Mouse (Mus musculus): Measurements from ENCODE around the gene Nfyb. TPM values are rescaled to one million over a fixed set of nuclear protein-coding genes. Genes with fewer than 3 reads are reported as not detected.

The Nfyb gene
- polyA plus RNA-seq, 1 experiment: 114 TPM

DNA sequence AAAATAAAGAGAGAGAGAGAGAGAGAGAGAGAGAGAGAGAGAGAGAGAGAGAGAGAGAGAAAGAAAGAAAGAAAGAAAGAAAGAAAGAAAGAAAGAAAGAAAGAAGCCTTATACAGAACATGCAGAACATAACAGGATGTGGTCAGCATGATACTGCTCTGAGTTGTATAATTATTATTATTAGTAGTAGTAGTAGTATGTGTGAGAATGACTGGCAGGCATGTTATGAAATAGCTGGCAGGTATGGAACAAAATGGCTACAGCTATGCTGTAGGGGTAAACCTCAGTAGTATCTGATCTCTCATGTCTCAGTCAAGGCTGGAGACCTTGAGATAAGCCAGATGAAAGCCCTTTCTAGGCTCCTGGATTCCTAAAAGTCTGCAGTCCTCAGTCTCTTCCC, 25.2 kb upstream of the Nfyb start:
- Histone ChIP-seq H3K27ac (ENCODE audit: insufficient read depth, low read length) (no peak overlapping the region), H3K4me3 (ENCODE audit: low read depth, low read length) (no peak overlapping the region), H3K4me1 (ENCODE audit: control insufficient read depth, insufficient read depth, low read length) (no peaks in the 10 kb centered on the region), H3K9me3 (replicated peaks; ENCODE audit: control insufficient read depth, insufficient read depth, low read length, poor library complexity, severe bottlenecking) (no peaks in the 10 kb centered on the region), H3K27me3 (ENCODE audit: control insufficient read depth, insufficient read depth, low read length, poor library complexity, severe bottlenecking) (no peaks in the 10 kb centered on the region), H3K9ac (ENCODE audit: low read depth, poor library complexity, severe bottlenecking) (no peak overlapping the region), H3K36me3 (ENCODE audit: control insufficient read depth, insufficient read depth, low read length, poor library complexity, severe bottlenecking) (no peaks in the 10 kb centered on the region)
- TF ChIP-seq POLR2A (IDR thresholded peaks at IDR 0.05; ENCODE audit: insufficient read depth, low read length) (no peak), CTCF (IDR thresholded peaks at IDR 0.05; ENCODE audit: low read depth, low read length) (no peak), EP300 (IDR thresholded peaks at IDR 0.05; ENCODE audit: insufficient read depth, low read depth, low read length) (no peak)

DNA sequence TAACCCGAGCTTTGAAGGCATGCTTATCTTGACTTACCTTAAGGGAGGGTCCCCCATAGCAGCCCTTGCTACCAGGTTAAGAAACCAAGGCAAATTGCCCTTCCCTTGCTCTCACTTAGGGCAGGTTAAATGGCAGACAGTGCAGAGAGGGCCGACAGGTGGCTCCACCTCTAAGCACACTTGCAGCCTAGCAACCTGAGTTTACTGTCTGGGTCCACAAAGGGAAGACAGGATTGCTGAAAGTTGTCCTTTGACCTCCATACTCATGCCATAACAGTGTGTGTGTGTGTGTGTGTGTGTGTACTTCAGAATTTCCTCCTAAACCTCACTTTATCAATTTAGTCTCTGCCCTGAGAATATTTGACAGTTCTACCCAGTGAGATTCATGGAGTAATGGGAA, 18.5 kb upstream of the Nfyb start:
- H3K4me3 ChIP-seq (ENCODE audit: low read depth, low read length): no peak overlapping the region
- H3K4me1 ChIP-seq (ENCODE audit: control insufficient read depth, insufficient read depth, low read length): peaks cover 2% of the 10 kb centered on the region
- no peaks in the 10 kb centered on the region for H3K36me3 ChIP-seq (ENCODE audit: control insufficient read depth, insufficient read depth, low read length, poor library complexity, severe bottlenecking)
- TF ChIP-seq CTCF (IDR thresholded peaks at IDR 0.05; ENCODE audit: low read depth, low read length): peak; percentile 62
- TF ChIP-seq POLR2A (IDR thresholded peaks at IDR 0.05; ENCODE audit: insufficient read depth, low read length): no peak
- TF ChIP-seq EP300 (IDR thresholded peaks at IDR 0.05; ENCODE audit: insufficient read depth, low read depth, low read length): no peak
- no peak overlapping the region for H3K27ac ChIP-seq (ENCODE audit: insufficient read depth, low read length)
- H3K27me3 ChIP-seq (ENCODE audit: control insufficient read depth, insufficient read depth, low read length, poor library complexity, severe bottlenecking): no peaks in the 10 kb centered on the region
- H3K9me3 ChIP-seq (replicated peaks; ENCODE audit: control insufficient read depth, insufficient read depth, low read length, poor library complexity, severe bottlenecking): no peaks in the 10 kb centered on the region
- H3K9ac ChIP-seq (ENCODE audit: low read depth, poor library complexity, severe bottlenecking): no peak overlapping the region

DNA sequence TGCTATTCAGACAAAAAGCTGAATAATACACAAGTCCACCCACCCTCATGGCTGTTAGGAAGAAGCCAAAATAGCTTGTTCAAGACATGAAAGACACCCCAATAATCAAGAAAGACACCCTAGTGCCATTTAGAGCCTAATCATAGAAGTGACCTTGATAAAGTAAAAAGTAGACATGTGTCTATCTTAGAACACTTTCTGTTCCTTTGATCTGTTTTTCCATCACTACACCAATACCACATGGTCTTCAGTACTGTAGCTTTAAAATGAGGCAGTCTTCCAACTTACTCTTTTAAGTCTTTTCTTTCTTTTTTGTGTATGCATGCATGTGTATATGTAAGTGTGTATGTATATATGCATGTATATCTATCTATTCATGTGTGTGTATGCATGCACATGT, 16.9 kb upstream of the Nfyb start:
- H3K9me3 ChIP-seq (replicated peaks; ENCODE audit: control insufficient read depth, insufficient read depth, low read length, poor library complexity, severe bottlenecking): no peaks in the 10 kb centered on the region
- no peak overlapping the region for H3K9ac ChIP-seq (ENCODE audit: low read depth, poor library complexity, severe bottlenecking)
- no peaks in the 10 kb centered on the region for H3K27me3 ChIP-seq (ENCODE audit: control insufficient read depth, insufficient read depth, low read length, poor library complexity, severe bottlenecking)
- H3K4me3 ChIP-seq (ENCODE audit: low read depth, low read length): no peak overlapping the region
- H3K36me3 ChIP-seq (ENCODE audit: control insufficient read depth, insufficient read depth, low read length, poor library complexity, severe bottlenecking): no peaks in the 10 kb centered on the region
- TF ChIP-seq POLR2A (IDR thresholded peaks at IDR 0.05; ENCODE audit: insufficient read depth, low read length) (no peak), EP300 (IDR thresholded peaks at IDR 0.05; ENCODE audit: insufficient read depth, low read depth, low read length) (no peak), CTCF (IDR thresholded peaks at IDR 0.05; ENCODE audit: low read depth, low read length) (no peak)
- H3K4me1 ChIP-seq (ENCODE audit: control insufficient read depth, insufficient read depth, low read length): peaks cover 5% of the 10 kb centered on the region
- no peak overlapping the region for H3K27ac ChIP-seq (ENCODE audit: insufficient read depth, low read length)

DNA sequence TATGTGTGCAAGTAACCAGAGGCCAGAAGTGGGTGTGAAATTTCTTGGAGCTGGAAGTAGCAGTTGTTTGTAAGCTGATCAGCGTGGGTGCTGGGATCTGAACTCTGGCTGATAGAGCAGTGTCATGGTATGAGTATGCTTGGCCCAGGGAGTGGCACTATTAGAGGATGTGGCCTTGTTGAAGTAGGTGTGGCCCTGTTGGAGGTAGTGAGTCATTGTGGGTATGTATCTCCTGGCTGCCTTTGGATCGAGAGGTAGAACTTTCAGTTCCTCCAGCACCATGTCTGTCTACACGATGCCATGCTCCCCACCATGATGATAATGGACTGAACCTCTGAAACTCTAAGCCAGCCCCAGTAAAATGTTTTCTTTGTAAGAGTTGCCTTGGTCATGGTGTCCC, 16.4 kb upstream of the Nfyb start:
- H3K4me1 ChIP-seq (ENCODE audit: control insufficient read depth, insufficient read depth, low read length): peaks cover 5% of the 10 kb centered on the region
- H3K9me3 ChIP-seq (replicated peaks; ENCODE audit: control insufficient read depth, insufficient read depth, low read length, poor library complexity, severe bottlenecking): no peaks in the 10 kb centered on the region
- no peak overlapping the region for H3K4me3 ChIP-seq (ENCODE audit: low read depth, low read length)
- TF ChIP-seq POLR2A (IDR thresholded peaks at IDR 0.05; ENCODE audit: insufficient read depth, low read length) (no peak), CTCF (IDR thresholded peaks at IDR 0.05; ENCODE audit: low read depth, low read length) (no peak), EP300 (IDR thresholded peaks at IDR 0.05; ENCODE audit: insufficient read depth, low read depth, low read length) (no peak)
- H3K27ac ChIP-seq (ENCODE audit: insufficient read depth, low read length): no peak overlapping the region
- no peak overlapping the region for H3K9ac ChIP-seq (ENCODE audit: low read depth, poor library complexity, severe bottlenecking)
- H3K36me3 ChIP-seq (ENCODE audit: control insufficient read depth, insufficient read depth, low read length, poor library complexity, severe bottlenecking): no peaks in the 10 kb centered on the region
- H3K27me3 ChIP-seq (ENCODE audit: control insufficient read depth, insufficient read depth, low read length, poor library complexity, severe bottlenecking): no peaks in the 10 kb centered on the region

DNA sequence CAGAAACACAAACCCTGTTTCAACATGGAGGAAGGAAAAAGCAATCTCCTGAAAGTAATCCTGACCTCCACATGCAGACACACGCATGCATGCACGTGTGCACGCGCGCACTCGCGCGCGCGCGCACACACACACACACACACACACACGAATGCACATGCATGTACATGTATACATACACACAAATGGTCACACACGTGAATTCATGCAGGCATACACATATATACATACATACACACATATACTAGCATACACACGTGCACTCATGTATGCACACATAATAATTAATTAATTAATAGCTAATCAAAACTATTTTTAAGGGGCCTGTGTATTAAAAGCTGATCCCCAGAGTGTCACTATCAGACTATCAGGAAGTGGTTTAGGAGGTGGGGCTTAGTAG, 15.9 kb upstream of the Nfyb start:
- no peak overlapping the region for H3K4me3 ChIP-seq (ENCODE audit: low read depth, low read length)
- no peak overlapping the region for H3K9ac ChIP-seq (ENCODE audit: low read depth, poor library complexity, severe bottlenecking)
- peaks cover 5% of the 10 kb centered on the region for H3K4me1 ChIP-seq (ENCODE audit: control insufficient read depth, insufficient read depth, low read length)
- TF ChIP-seq EP300 (IDR thresholded peaks at IDR 0.05; ENCODE audit: insufficient read depth, low read depth, low read length): no peak
- no peak for TF ChIP-seq CTCF (IDR thresholded peaks at IDR 0.05; ENCODE audit: low read depth, low read length)
- no peak for TF ChIP-seq POLR2A (IDR thresholded peaks at IDR 0.05; ENCODE audit: insufficient read depth, low read length)
- H3K27me3 ChIP-seq (ENCODE audit: control insufficient read depth, insufficient read depth, low read length, poor library complexity, severe bottlenecking): no peaks in the 10 kb centered on the region
- H3K27ac ChIP-seq (ENCODE audit: insufficient read depth, low read length): no peak overlapping the region
- H3K9me3 ChIP-seq (replicated peaks; ENCODE audit: control insufficient read depth, insufficient read depth, low read length, poor library complexity, severe bottlenecking): no peaks in the 10 kb centered on the region
- no peaks in the 10 kb centered on the region for H3K36me3 ChIP-seq (ENCODE audit: control insufficient read depth, insufficient read depth, low read length, poor library complexity, severe bottlenecking)

DNA sequence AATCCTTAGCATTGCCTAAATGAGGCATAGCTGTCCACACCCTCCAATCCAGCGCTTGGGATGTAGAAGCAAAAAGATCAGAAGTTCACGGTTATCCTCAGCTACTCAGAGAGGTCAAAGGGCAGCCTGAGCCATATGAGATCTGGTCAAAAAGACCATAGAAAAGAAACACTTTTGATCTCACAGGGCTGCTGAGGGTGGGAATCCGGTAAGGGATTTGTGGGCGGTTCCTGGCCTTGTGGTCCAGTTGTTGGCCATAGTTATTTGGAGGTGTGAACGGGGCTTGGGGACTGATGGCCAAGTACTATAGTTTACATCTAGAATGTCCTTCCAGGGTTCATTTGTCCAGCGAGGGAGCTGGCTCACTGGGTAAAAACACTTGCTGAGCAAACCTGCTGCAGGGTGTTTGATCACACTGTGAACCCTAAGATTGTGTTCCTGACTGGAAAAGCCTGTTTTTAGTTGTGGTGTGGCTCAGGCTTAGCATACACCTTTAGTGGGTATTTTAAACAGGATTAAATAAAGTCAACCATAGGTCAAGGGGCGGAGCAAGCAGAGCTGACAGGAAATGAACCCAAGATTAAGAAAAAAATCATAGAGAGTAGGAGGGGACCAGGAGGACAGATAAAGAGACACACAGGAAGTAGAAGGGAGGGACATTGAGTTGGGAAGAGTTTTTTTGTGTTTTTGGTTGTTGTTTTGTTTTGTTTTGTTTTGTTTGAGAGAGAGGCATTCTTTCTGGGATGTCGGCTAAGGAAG, 15.0 kb upstream of the Nfyb start:
- Histone ChIP-seq H3K9me3 (replicated peaks; ENCODE audit: control insufficient read depth, insufficient read depth, low read length, poor library complexity, severe bottlenecking) (no peaks in the 10 kb centered on the region), H3K4me1 (ENCODE audit: control insufficient read depth, insufficient read depth, low read length) (peaks cover 5% of the 10 kb centered on the region), H3K4me3 (ENCODE audit: low read depth, low read length) (no peak overlapping the region), H3K27me3 (ENCODE audit: control insufficient read depth, insufficient read depth, low read length, poor library complexity, severe bottlenecking) (no peaks in the 10 kb centered on the region), H3K36me3 (ENCODE audit: control insufficient read depth, insufficient read depth, low read length, poor library complexity, severe bottlenecking) (no peaks in the 10 kb centered on the region), H3K9ac (ENCODE audit: low read depth, poor library complexity, severe bottlenecking) (no peak overlapping the region), H3K27ac (ENCODE audit: insufficient read depth, low read length) (peak overlapping the region; percentile 58; the same call in 1 of the 2 replicates)
- TF ChIP-seq CTCF (IDR thresholded peaks at IDR 0.05; ENCODE audit: low read depth, low read length): no peak
- TF ChIP-seq EP300 (IDR thresholded peaks at IDR 0.05; ENCODE audit: insufficient read depth, low read depth, low read length): no peak
- TF ChIP-seq POLR2A (IDR thresholded peaks at IDR 0.05; ENCODE audit: insufficient read depth, low read length): no peak

All from ES-Bruce4 (cell line).